Mouse (Mus musculus): ENCODE measurements around the gene Engase.

- TF ChIP-seq CTCF (IDR thresholded peaks at IDR 0.05; ENCODE audit: low read depth, low read length), result no peak
- TF ChIP-seq POLR2AphosphoS5 (IDR thresholded peaks at IDR 0.05; ENCODE audit: insufficient replicate concordance, low read depth, low read length), result no peak
Measured at GRCm38 (mm10) chr11:118431100-118431948, 45.3 kb upstream of the Engase start.

Data from G1E (cell line).